Mouse (Mus musculus) activated CD4-positive, CD25-positive, alpha-beta regulatory T cell (primary cell): ENCODE data around the gene Rtl3. TPM values are rescaled to one million over a fixed set of nuclear protein-coding genes. Genes with fewer than 3 reads are reported as not detected.

ENCODE experiments used
- polyA plus RNA-seq, 2 experiments: library from polyadenylated mRNA; unstranded; fragments of 100-300 nt; shearing (Covaris generic); gene quantifications; one replicate each; pipeline ENCODE4 v1.2.1; 2017

The Rtl3 gene
- polyA plus RNA-seq: under 1 TPM in 1 of 2 experiments, not detected in 1; 0.15 TPM

DNA sequence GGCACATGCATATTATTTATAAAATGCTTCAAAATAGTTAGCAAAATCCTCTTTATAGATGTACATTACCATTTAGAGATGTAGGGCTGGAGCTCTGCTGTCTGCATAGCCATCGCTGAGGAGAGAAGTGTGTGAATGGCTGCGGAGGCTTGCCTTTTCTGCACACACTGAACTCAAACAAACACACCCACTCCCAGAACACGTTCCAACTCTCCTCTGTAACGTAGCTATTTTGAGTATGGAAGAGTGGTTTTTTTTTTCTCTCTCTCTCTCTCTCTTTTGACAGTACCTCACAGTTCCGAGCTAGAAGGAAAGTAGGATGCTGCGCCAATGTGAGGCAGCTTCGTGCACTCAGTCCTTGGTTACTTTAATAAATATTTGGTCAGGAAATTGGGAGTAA lies at the start of gene Rtl3:
Gene Rtl3, minus strand, starts transcription at position 236 of the 400 bp plus-strand sequence.

Other genes starting within 250 kb of the Rtl3 start
- gene Cysltr1, start 237.0 kb downstream of the Rtl3 start, polyA plus RNA-seq: 10 to 100 TPM in 1 of 2 experiments, 1 to 10 TPM in 1; 4.4 to 13.3 TPM
- gene Lpar4, start 80.0 kb upstream of the Rtl3 start, polyA plus RNA-seq: under 1 TPM in 1 of 2 experiments, not detected in 1; 0.17 TPM
- gene P2ry10, start 247.8 kb upstream of the Rtl3 start, polyA plus RNA-seq: 10 to 100 TPM; 45.9 to 86.7 TPM